Mouse (Mus musculus) megakaryocyte, adult 5-6 weeks (primary cell): ENCODE results near the gene Gm28576. TPM values are rescaled to one million over a fixed set of nuclear protein-coding genes. Genes with fewer than 3 reads are reported as not detected.
"Not testable (repeated sequence)": the region's sequence is repeated elsewhere in the genome, so short reads cannot be mapped to it uniquely, and the experiment has no call there.

Experiments used
- ATAC-seq: 2 replicates; pipeline ENCODE4 v1.8.0; 2016; ENCODE audit warnings: mild to moderate bottlenecking, inconsistent platforms; ENCODE audit not compliant: poor library complexity, severe bottlenecking
- total RNA-seq, 2 experiments: library from RNA; stranded (forward) in 1 of 2; stranded (reverse) in 1 of 2; fragments of 153-499, 151-499 nt in 1 of 2; fragments of 221-1000, 200-1000 nt in 1 of 2; gene quantifications; 2 replicates each; pipeline versions ENCODE4 v1.2.3 to v1.2.4; 2015 to 2017

The Gm28576 gene
- total RNA-seq (2015) (not detected in 2 replicates), total RNA-seq (2017) (not detected in 2 replicates)

DNA sequence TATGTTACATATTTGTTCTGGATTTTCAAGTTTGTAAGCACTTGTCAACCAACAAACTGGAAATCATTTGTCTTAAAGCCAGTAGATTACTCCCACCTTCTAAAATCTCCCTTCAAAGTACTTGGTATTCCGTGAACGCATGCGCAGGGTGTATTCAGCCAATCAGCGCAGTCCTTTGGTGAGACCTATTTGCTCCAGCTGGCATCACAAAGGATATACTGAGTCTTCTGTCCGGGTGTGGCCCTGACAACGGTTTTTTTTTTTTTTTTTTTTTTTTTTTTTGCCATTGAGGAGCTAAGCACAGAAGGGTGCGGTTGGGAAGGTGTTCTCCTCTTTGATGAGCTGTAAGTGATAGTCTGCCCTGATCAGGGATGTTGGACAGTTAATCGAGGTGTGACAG, at the start of gene Gm28576:
TSS of gene Gm28576 (plus strand) at position 301 of the 400 bp plus-strand sequence.
- ATAC-seq: not testable (repeated sequence)

Other genes starting within 250 kb of the Gm28576 start
- 0.14 TPM in 1 of 2 replicates, not detected in the other for gene Gm20826, start 84.5 kb upstream of the Gm28576 start, total RNA-seq (2015)
- not detected in 2 replicates for gene Gm20826, start 84.5 kb upstream of the Gm28576 start, total RNA-seq (2017)